In genomic region chr5:136414479-136414878, GRCm38 (mm10) we compare ENCODE assay signal across 27 mouse cellular contexts.
DNase-seq lines count a peak whose midpoint lies in the region; ATAC-seq and TF ChIP-seq lines count a peak whose summit lies in the region.
"Had no signal": no experiment of that assay in that cellular context is flagged by ENCODE, and none has a peak within 500 bp of the region (broad histone marks: within the 10 kb centered on the region; RNA-seq: fewer than 3 reads in every experiment).

No protein-coding gene starts in this region.

- no peak for TF ChIP-seq CTCF in bone marrow macrophage, adult 2 months (IDR thresholded peaks at IDR 0.05; ENCODE audit: low read depth, low read length)

- H3K9ac ChIP-seq in embryonic facial prominence, embryonic 14.5 days (ENCODE audit: low read depth, low read length), result no peak overlapping the region
- no peak overlapping the region for H3K9ac ChIP-seq in lung, embryonic 15.5 days
- H3K9ac ChIP-seq: embryonic facial prominence, embryonic 13.5 days; forebrain, embryonic 12.5 days; forebrain, embryonic 15.5 days; hindbrain, embryonic 14.5 days had no signal

- no peak overlapping the region for H3K4me3 ChIP-seq in embryonic facial prominence, embryonic 14.5 days (ENCODE audit: low read depth, low read length)
- H3K4me3 ChIP-seq in embryonic facial prominence, embryonic 10.5 days, result no peak overlapping the region
- no peak overlapping the region for H3K4me3 ChIP-seq in lung, embryonic 15.5 days
- no peak overlapping the region for H3K4me3 ChIP-seq in bone marrow macrophage, adult 2 months (ENCODE audit: insufficient read depth, low read length)
- H3K4me3 ChIP-seq in macrophage (ENCODE audit: inconsistent target), result no peak overlapping the region
- no peak overlapping the region for H3K4me3 ChIP-seq in hindbrain, embryonic 10.5 days
- H3K4me3 ChIP-seq: embryonic facial prominence, embryonic 13.5 days; erythroblast, embryonic 14.5 days; forebrain, embryonic 12.5 days; forebrain, embryonic 15.5 days; heart, adult 2 months had no signal

- H3K4me1 ChIP-seq in embryonic facial prominence, embryonic 14.5 days (ENCODE audit: control insufficient read depth, insufficient read depth, low read length), result no peaks in the 10 kb centered on the region; the same call in 1 of the 2 replicates
- H3K4me1 ChIP-seq in embryonic facial prominence, embryonic 10.5 days, result peaks cover 37% of the 10 kb centered on the region
- H3K4me1 ChIP-seq in lung, embryonic 15.5 days, result peaks cover 35% of the 10 kb centered on the region
- peaks cover 20% of the 10 kb centered on the region for H3K4me1 ChIP-seq in bone marrow macrophage, adult 2 months (ENCODE audit: control insufficient read depth, insufficient read depth, low read length)
- H3K4me1 ChIP-seq in hindbrain, embryonic 10.5 days (replicated peaks), result peaks cover 11% of the 10 kb centered on the region; the same call in 1 of the 2 replicates

- no peak overlapping the region for H3K4me2 ChIP-seq in embryonic facial prominence, embryonic 14.5 days (ENCODE audit: low read depth, low read length)
- H3K4me2 ChIP-seq in lung, embryonic 15.5 days, result no peak overlapping the region
- H3K4me2 ChIP-seq: embryonic facial prominence, embryonic 13.5 days; forebrain, embryonic 12.5 days; forebrain, embryonic 15.5 days; heart, embryonic 11.5 days; hindbrain, embryonic 14.5 days had no signal

- peaks cover 66% of the 10 kb centered on the region; the same call in 1 of the 2 replicates for H3K79me2 ChIP-seq in macrophage (ENCODE audit: inconsistent target)

- no peaks in the 10 kb centered on the region for H3K9me3 ChIP-seq in embryonic facial prominence, embryonic 14.5 days (ENCODE audit: control insufficient read depth, low read length)
- H3K9me3 ChIP-seq in embryonic facial prominence, embryonic 10.5 days, result no peaks in the 10 kb centered on the region
- no peaks in the 10 kb centered on the region for H3K9me3 ChIP-seq in lung, embryonic 15.5 days
- H3K9me3 ChIP-seq in hindbrain, embryonic 10.5 days, result no peaks in the 10 kb centered on the region
- H3K9me3 ChIP-seq: embryonic facial prominence, embryonic 13.5 days; forebrain, embryonic 12.5 days; forebrain, embryonic 15.5 days had no signal

- H3K27ac ChIP-seq in embryonic facial prominence, embryonic 14.5 days (replicated peaks; ENCODE audit: low read depth, low read length), result no peak overlapping the region
- no peak overlapping the region for H3K27ac ChIP-seq in embryonic facial prominence, embryonic 10.5 days (replicated peaks)
- H3K27ac ChIP-seq in lung, embryonic 15.5 days, result 0 out of 2 replicates have a peak overlapping the region, but pooled peaks have one; percentile 19
- H3K27ac ChIP-seq in bone marrow macrophage, adult 2 months (ENCODE audit: insufficient read depth, low read depth, low read length), result peak overlapping the region; percentile 59
- H3K27ac ChIP-seq in macrophage, result peak overlapping the region; percentile 32
- H3K27ac ChIP-seq in hindbrain, embryonic 10.5 days, result no peak overlapping the region
- H3K27ac ChIP-seq: embryonic facial prominence, embryonic 13.5 days; forebrain, embryonic 12.5 days; forebrain, embryonic 15.5 days; heart, adult 2 months; hindbrain, embryonic 14.5 days; hindbrain, postnatal 0 days had no signal

- DNase-seq in embryonic facial prominence, embryonic 14.5 days (ENCODE audit: low spot score), result peak; percentile 46
- DNase-seq in embryonic facial prominence, embryonic 10.5 days (ENCODE audit: low spot score), result no peak
- no peak for DNase-seq in lung, postnatal 10 days
- no peak for DNase-seq in kidney, adult 9 months
- DNase-seq in hindbrain, embryonic 10.5 days (ENCODE audit: low spot score), result no peak
- DNase-seq: adrenal gland, adult 8-10 months; adrenal gland, postnatal 25 days; cerebellum, adult 11 months; cerebellum, adult 2 months; cerebellum, adult 9-11 months; cerebellum, postnatal 25 days; gastrocnemius, postnatal 10 days; gastrocnemius, postnatal 36 days; heart, adult 2 months; heart, postnatal 36 days had no signal

- H3K27me3 ChIP-seq in embryonic facial prominence, embryonic 14.5 days (replicated peaks; ENCODE audit: control insufficient read depth, insufficient read depth, low read length), result peaks cover 11% of the 10 kb centered on the region; the same call in 1 of the 2 replicates
- H3K27me3 ChIP-seq in embryonic facial prominence, embryonic 10.5 days (replicated peaks; ENCODE audit: low read depth, poor library complexity, severe bottlenecking), result no peaks in the 10 kb centered on the region
- H3K27me3 ChIP-seq in lung, embryonic 15.5 days, result no peaks in the 10 kb centered on the region
- H3K27me3 ChIP-seq in hindbrain, embryonic 10.5 days (ENCODE audit: insufficient read depth, poor library complexity, severe bottlenecking), result no peaks in the 10 kb centered on the region
- H3K27me3 ChIP-seq: forebrain, embryonic 12.5 days; forebrain, embryonic 15.5 days had no signal

- TF ChIP-seq POLR2A in bone marrow macrophage, adult 2 months (IDR thresholded peaks at IDR 0.05; ENCODE audit: borderline replicate concordance, low read depth, low read length), result no peak

- no peaks in the 10 kb centered on the region for H3K36me3 ChIP-seq in embryonic facial prominence, embryonic 14.5 days (ENCODE audit: control insufficient read depth, insufficient read depth, low read length)
- no peaks in the 10 kb centered on the region; the same call in 1 of the 2 replicates for H3K36me3 ChIP-seq in embryonic facial prominence, embryonic 10.5 days (replicated peaks)
- 0 out of 2 replicates have a peak, but pooled peaks cover 3% of the 10 kb centered on the region for H3K36me3 ChIP-seq in lung, embryonic 15.5 days
- no peaks in the 10 kb centered on the region for H3K36me3 ChIP-seq in macrophage (ENCODE audit: inconsistent target)
- H3K36me3 ChIP-seq in hindbrain, embryonic 10.5 days, result no peaks in the 10 kb centered on the region; the same call in 1 of the 2 replicates
- H3K36me3 ChIP-seq: embryonic facial prominence, embryonic 13.5 days; forebrain, embryonic 12.5 days; forebrain, embryonic 15.5 days had no signal

- ATAC-seq in embryonic facial prominence, embryonic 14.5 days (ENCODE audit: low read depth), result 0 out of 2 replicates have a peak, but pooled peaks have one; percentile 47
- ATAC-seq in lung, embryonic 15.5 days (ENCODE audit: borderline replicate concordance, extremely low read depth, low FRiP score, low TSS enrichment), result no peak
- ATAC-seq: activated CD4-positive, CD25-positive, alpha-beta regulatory T cell, adult 4 months; forebrain, embryonic 15.5 days; hindbrain, postnatal 0 days; inflammation-experienced regulatory T-cells, adult 6 months had no signal

- WGBS in embryonic facial prominence, embryonic 14.5 days, result 54% methylated on average over 2 of the region's 2 CpGs
- 77% methylated on average over 2 of the region's 2 CpGs for WGBS in embryonic facial prominence, embryonic 10.5 days
- WGBS in lung, embryonic 15.5 days, result 65% methylated on average over 2 of the region's 2 CpGs
- WGBS in macrophage (ENCODE audit: missing documents), result 73% methylated on average over 2 of the region's 2 CpGs
- WGBS in hindbrain, embryonic 10.5 days, result 76% methylated on average over 2 of the region's 2 CpGs

Comparison
In these comparisons a context has a peak if more than half of its experiments do, and no peak if none do; other contexts are left out.
1. H3K27ac ChIP-seq: peak in lung, embryonic 15.5 days (single experiment), bone marrow macrophage, adult 2 months (single experiment) and macrophage (single experiment); none in embryonic facial prominence, embryonic 14.5 days (single experiment), embryonic facial prominence, embryonic 10.5 days (single experiment) and hindbrain, embryonic 10.5 days (single experiment).